Mouse (Mus musculus) sigmoid colon, adult 10 weeks (tissue): Measurements from ENCODE around the gene Lnp1. TPM values are rescaled to one million over a fixed set of nuclear protein-coding genes. Genes with fewer than 3 reads are reported as not detected.

ENCODE experiments used
- polyA plus RNA-seq: library from polyadenylated mRNA; stranded (reverse); fragments of 350-450 nt; fragmentation: Illumina TruSeq; extraction: RNeasy Lipid Tissue Mini Kit (QIAGEN cat#74804); gene quantifications from one replicate; pipeline ENCODE4 v1.2.3, GENCODE M21; 2014; ENCODE audit warnings: low read depth, low replicate concordance

The Lnp1 gene
- polyA plus RNA-seq, result not detected

DNA sequence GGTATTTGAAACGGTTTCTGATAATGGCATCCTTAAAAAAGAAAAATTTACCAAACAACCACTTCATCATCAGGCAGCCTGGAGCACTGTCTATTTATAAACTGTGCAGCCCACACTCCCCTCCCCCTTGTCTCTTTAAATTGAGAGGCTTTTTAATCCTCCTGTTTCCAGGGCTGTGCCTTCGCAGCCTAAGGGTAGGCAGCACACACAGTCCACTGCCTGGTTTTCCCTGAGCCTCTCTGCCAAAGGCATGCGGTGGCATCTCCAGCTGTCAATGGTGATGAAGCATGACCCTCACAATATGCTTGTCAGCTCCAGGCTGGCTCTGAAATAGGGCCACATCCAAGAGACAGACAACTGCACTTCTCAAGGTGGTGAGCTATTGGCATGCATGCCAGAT, at the start of gene Lnp1:
Lnp1 (minus strand) TSS at position 39 of the 400 bp plus-strand sequence.

DNA sequence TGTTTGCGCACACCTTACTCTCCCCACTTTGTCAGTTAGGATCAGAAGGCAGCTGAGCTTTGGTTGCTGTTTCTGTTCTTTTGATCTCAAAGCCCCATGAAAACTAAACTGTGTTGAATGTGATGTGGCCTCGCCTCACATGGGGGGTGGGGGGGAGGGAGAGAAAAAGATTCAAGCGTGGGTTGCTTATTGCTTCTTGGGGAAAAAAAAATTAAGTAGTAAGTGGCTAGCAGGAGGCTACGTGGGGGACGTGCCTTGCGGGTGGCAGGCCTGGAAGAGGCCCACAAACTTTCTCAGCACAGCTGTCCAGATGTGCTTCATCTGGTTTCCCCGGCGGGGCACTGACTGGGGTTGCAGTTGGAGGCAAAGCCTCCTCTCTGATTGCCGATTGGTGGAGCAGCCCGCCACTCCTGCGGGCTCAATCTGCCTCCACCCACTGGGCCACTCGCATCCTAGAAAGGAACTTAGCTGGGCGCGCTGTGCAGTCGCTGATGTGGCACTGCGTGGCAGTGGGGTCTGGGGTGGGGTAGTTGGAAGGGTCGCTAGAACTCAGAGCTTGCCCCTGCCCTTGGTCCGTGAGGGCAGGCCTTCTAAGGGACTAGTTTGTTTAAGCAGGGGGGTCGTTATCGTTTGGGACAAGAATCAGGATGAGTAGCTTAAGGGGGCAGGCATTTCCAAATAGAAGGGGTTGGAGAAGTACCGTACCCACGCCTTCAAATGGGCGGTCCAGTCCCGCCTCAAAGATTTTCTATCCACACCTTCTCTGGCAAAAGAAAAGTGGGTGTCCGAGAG, 41.8 kb downstream of the Lnp1 start, which contains the start of gene Tmem45a:
Tmem45a (minus strand) TSS at position 343 of the 792 bp plus-strand sequence.

Other genes with a start within 250 kb of the Lnp1 start
- gene Tfg, start 210.6 kb downstream of the Lnp1 start, polyA plus RNA-seq, result 331 TPM
- gene Adgrg7, start 132.2 kb downstream of the Lnp1 start, polyA plus RNA-seq, result 1,206 TPM
- 13.3 TPM for gene Tmem45a, start 41.9 kb downstream of the Lnp1 start, polyA plus RNA-seq
- gene Tmem45a2, start 143.3 kb upstream of the Lnp1 start, polyA plus RNA-seq, result not detected
- gene Tomm70a, start 193.6 kb upstream of the Lnp1 start, polyA plus RNA-seq, result 110 TPM
- 45.5 TPM for gene Nit2, start 239.3 kb upstream of the Lnp1 start, polyA plus RNA-seq